Mouse (Mus musculus) adrenal gland, postnatal 14 days (tissue): Measurements from ENCODE around the gene Rasa4. TPM values are rescaled to one million over a fixed set of nuclear protein-coding genes. Genes with fewer than 3 reads are reported as not detected.

Experiments used
- microRNA-seq, 2 experiments: library from miRNA; unstranded; fragments of <30 nt; microRNA quantifications; one replicate each; pipeline ENCODE4 v1.2.0; 2021
- total RNA-seq: library from RNA; stranded (reverse); gene quantifications from 2 replicates; pipeline ENCODE4 v1.2.3, GENCODE M21; 2021

The Rasa4 gene
- total RNA-seq, 1 experiment from 2014 or later: 9.1 TPM

Small RNA genes lying within 50 kb of the gene (microRNA-seq; reads per million reads assigned to microRNA genes)
- gene Mir7035: 0.76 to 0.85 reads per million in 2 experiments

Other genes starting within 250 kb of the Rasa4 start
- 64.7 and 97.7 TPM in 2 replicates for gene Hspb1, start 196.0 kb upstream of the Rasa4 start, total RNA-seq
- gene Ywhag, start 149.3 kb upstream of the Rasa4 start, total RNA-seq: 462 and 482 TPM in 2 replicates
- gene Ssc4d, start 109.4 kb upstream of the Rasa4 start, total RNA-seq: 2.1 and 3.1 TPM in 2 replicates
- gene Zp3, start 103.8 kb upstream of the Rasa4 start, total RNA-seq: not detected in 2 replicates
- gene Dtx2, start 89.1 kb upstream of the Rasa4 start, total RNA-seq: 15.4 and 15.5 TPM in 2 replicates
- 8.2 and 11.7 TPM in 2 replicates for gene Upk3b, start 45.4 kb upstream of the Rasa4 start, total RNA-seq
- not detected in 2 replicates for gene Upk3bl, start 29.4 kb upstream of the Rasa4 start, total RNA-seq
- gene Polr2j, start 32.7 kb downstream of the Rasa4 start, total RNA-seq: 82.7 and 86.4 TPM in 2 replicates
- gene Lrwd1, start 52.2 kb downstream of the Rasa4 start, total RNA-seq: 11.2 and 15.5 TPM in 2 replicates
- 7.2 and 9.8 TPM in 2 replicates for gene Alkbh4, start 52.2 kb downstream of the Rasa4 start, total RNA-seq
- gene Orai2, start 86.8 kb downstream of the Rasa4 start, total RNA-seq: 2.6 and 12.4 TPM in 2 replicates
- 31.8 and 36.4 TPM in 2 replicates for gene Prkrip1, start 115.0 kb downstream of the Rasa4 start, total RNA-seq
- gene Sh2b2, start 162.6 kb downstream of the Rasa4 start, total RNA-seq: 21.9 and 24.5 TPM in 2 replicates